Mouse (Mus musculus): Measurements from ENCODE around the gene Sez6l. TPM values are rescaled to one million over a fixed set of nuclear protein-coding genes. Genes with fewer than 3 reads are reported as not detected.

Gene Sez6l
- total and polyA plus RNA-seq, 3 experiments, result not detected

GRCm38 (mm10) chr5:112617602-112618247, 40.7 kb upstream of the Sez6l start:
- dilution Hi-C loops (cut with MboI; ENCODE audit: extremely low pct_ligation_motif_present, extremely low pct_unique_long_range_greater_than_20kb, low sequenced_read_pairs), result no loop called here
- no peak overlapping the region for H3K4me3 ChIP-seq (replicated peaks in 1 of 3; ENCODE audit: low read depth in 2 of 3, low read length in 2 of 3, poor library complexity in 1 of 3)
- TF ChIP-seq CHD2 (IDR thresholded peaks at IDR 0.05; ENCODE audit: low read length) (no peak), UBTF (IDR thresholded peaks at IDR 0.05; ENCODE audit: low read depth, low read length) (no peak), NELFE (IDR thresholded peaks at IDR 0.05; ENCODE audit: low read depth, low read length) (no peak), ZMIZ1 (IDR thresholded peaks at IDR 0.05; ENCODE audit: low read depth, low read length) (no peak), CTCF (conservative IDR thresholded peaks at IDR 0.05 in 1 of 2, IDR thresholded peaks at IDR 0.05 in 1 of 2; ENCODE audit: low read depth in 2 of 2, low read length in 2 of 2) (no peak), MAX (IDR thresholded peaks at IDR 0.05; ENCODE audit: low read length) (no peak), MAFK (IDR thresholded peaks at IDR 0.05; ENCODE audit: insufficient replicate concordance, low read length) (no peak), POLR2AphosphoS2 (IDR thresholded peaks at IDR 0.05; ENCODE audit: low read depth, low read length) (no peak)
- no peak overlapping the region for H3K4me2 ChIP-seq (ENCODE audit: insufficient read depth, low read depth, poor library complexity, severe bottlenecking)
- H3K9me3 ChIP-seq (replicated peaks; ENCODE audit: low read length), result peaks cover 91% of the 10 kb centered on the region
- no peaks in the 10 kb centered on the region for H3K36me3 ChIP-seq (replicated peaks in 1 of 2; ENCODE audit: control insufficient read depth in 1 of 2, insufficient read depth in 1 of 2, low read length in 1 of 2)
- H3K9ac ChIP-seq (ENCODE audit: insufficient read depth, low read depth), result no peak overlapping the region
- no peaks in the 10 kb centered on the region for H3K27me3 ChIP-seq (replicated peaks)
- H3K79me2 ChIP-seq (replicated peaks; ENCODE audit: control insufficient read depth, extremely low read depth, insufficient read depth, poor library complexity, severe bottlenecking), result no peaks in the 10 kb centered on the region
- in situ Hi-C loops (cut with MboI; ENCODE audit: low pct_ligation_motif_present, low pct_unique_long_range_greater_than_20kb, low sequenced_read_pairs), result no loop called here
- DNase-seq (ENCODE audit: extremely low read depth), result no peak
- no peak overlapping the region for H3K27ac ChIP-seq (ENCODE audit: insufficient read depth, low read depth)
- H3K4me1 ChIP-seq (ENCODE audit: control insufficient read depth in 1 of 2, insufficient read depth in 2 of 2), result no peaks in the 10 kb centered on the region

DNA sequence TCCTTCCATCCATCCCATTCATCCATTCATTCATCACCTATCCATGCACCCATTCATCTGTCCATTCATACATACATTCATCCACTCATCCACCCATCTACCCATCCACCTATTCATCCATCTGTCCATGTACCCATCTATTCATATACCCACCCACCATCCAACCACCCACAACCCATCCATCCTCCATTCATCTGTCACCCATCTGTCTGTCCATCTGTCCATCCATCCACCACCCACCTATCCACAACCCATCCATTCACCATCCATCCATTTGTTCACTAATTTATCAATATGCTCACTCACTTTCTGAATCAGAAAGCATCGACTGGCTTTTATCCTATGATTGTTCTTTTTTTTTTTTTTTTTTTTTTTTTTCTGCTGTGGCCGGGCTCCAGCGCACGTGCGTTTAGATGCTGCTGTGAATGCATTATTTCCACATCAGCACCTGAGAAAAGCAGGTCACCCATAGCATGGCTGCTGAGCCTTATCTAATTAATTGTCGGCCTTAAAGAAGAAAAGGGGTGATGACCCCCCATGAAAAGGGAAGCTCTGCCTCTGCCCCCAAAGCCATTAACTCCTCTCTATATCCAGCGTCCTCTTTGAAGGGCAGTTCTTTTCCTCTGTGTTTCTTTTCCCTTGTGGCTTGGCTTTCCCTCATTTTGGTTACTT, 39.1 kb upstream of the Sez6l start:
- TF ChIP-seq JUND (conservative IDR thresholded peaks at IDR 0.05; ENCODE audit: low read depth, low read length), result no peak
- no peak for TF ChIP-seq HCFC1 (IDR thresholded peaks at IDR 0.05; ENCODE audit: low read depth, low read length)
- no peak for TF ChIP-seq NELFE (IDR thresholded peaks at IDR 0.05; ENCODE audit: low read depth, low read length)
- TF ChIP-seq MEF2A (IDR thresholded peaks at IDR 0.05; ENCODE audit: borderline replicate concordance, low read depth, low read length), result no peak
- no peak for TF ChIP-seq MAZ (IDR thresholded peaks at IDR 0.05; ENCODE audit: low read depth, low read length)
- no peak for TF ChIP-seq NRF1 (IDR thresholded peaks at IDR 0.05; ENCODE audit: low read depth, low read length)
- TF ChIP-seq GABPA (IDR thresholded peaks at IDR 0.05; ENCODE audit: insufficient replicate concordance, low read depth, low read length), result no peak
- no peak for TF ChIP-seq CHD2 (IDR thresholded peaks at IDR 0.05; ENCODE audit: low read length)
- TF ChIP-seq CTCF (conservative IDR thresholded peaks at IDR 0.05 in 1 of 2, IDR thresholded peaks at IDR 0.05 in 1 of 2; ENCODE audit: low read depth in 2 of 2, low read length in 2 of 2), result no peak
- no peak for TF ChIP-seq BHLHE40 (IDR thresholded peaks at IDR 0.05; ENCODE audit: low read depth, low read length)
- no peak for TF ChIP-seq MYC (IDR thresholded peaks at IDR 0.05; ENCODE audit: low read depth, low read length)
- TF ChIP-seq MAFK (IDR thresholded peaks at IDR 0.05; ENCODE audit: insufficient replicate concordance, low read length), result no peak
- no peak for TF ChIP-seq RAD21 (IDR thresholded peaks at IDR 0.05; ENCODE audit: low read depth, low read length)
- H3K4me1 ChIP-seq (ENCODE audit: control insufficient read depth in 1 of 2, insufficient read depth in 2 of 2), result no peaks in the 10 kb centered on the region
- H3K9me3 ChIP-seq (replicated peaks; ENCODE audit: low read length), result peaks cover 90% of the 10 kb centered on the region
- no peak for DNase-seq (ENCODE audit: extremely low read depth)
- no peaks in the 10 kb centered on the region for H3K79me2 ChIP-seq (replicated peaks; ENCODE audit: control insufficient read depth, extremely low read depth, insufficient read depth, poor library complexity, severe bottlenecking)
- no peak overlapping the region for H3K4me3 ChIP-seq (replicated peaks in 1 of 3; ENCODE audit: low read depth in 2 of 3, low read length in 2 of 3, poor library complexity in 1 of 3)
- no peaks in the 10 kb centered on the region for H3K27me3 ChIP-seq (replicated peaks)
- H3K4me2 ChIP-seq (ENCODE audit: insufficient read depth, low read depth, poor library complexity, severe bottlenecking), result no peak overlapping the region
- dilution Hi-C loops (cut with MboI; ENCODE audit: extremely low pct_ligation_motif_present, extremely low pct_unique_long_range_greater_than_20kb, low sequenced_read_pairs), result no loop called here
- in situ Hi-C loops (cut with MboI; ENCODE audit: low pct_ligation_motif_present, low pct_unique_long_range_greater_than_20kb, low sequenced_read_pairs), result no loop called here
- H3K27ac ChIP-seq (ENCODE audit: insufficient read depth, low read depth), result no peak overlapping the region
- H3K36me3 ChIP-seq (replicated peaks in 1 of 2; ENCODE audit: control insufficient read depth in 1 of 2, insufficient read depth in 1 of 2, low read length in 1 of 2), result no peaks in the 10 kb centered on the region
- no peak overlapping the region for H3K9ac ChIP-seq (ENCODE audit: insufficient read depth, low read depth)
